Mouse (Mus musculus): ENCODE data around the gene Ank2.
"Not testable (repeated sequence)": the region's sequence is repeated elsewhere in the genome, so short reads cannot be mapped to it uniquely, and the experiment has no call there.

The Ank2 gene

DNA sequence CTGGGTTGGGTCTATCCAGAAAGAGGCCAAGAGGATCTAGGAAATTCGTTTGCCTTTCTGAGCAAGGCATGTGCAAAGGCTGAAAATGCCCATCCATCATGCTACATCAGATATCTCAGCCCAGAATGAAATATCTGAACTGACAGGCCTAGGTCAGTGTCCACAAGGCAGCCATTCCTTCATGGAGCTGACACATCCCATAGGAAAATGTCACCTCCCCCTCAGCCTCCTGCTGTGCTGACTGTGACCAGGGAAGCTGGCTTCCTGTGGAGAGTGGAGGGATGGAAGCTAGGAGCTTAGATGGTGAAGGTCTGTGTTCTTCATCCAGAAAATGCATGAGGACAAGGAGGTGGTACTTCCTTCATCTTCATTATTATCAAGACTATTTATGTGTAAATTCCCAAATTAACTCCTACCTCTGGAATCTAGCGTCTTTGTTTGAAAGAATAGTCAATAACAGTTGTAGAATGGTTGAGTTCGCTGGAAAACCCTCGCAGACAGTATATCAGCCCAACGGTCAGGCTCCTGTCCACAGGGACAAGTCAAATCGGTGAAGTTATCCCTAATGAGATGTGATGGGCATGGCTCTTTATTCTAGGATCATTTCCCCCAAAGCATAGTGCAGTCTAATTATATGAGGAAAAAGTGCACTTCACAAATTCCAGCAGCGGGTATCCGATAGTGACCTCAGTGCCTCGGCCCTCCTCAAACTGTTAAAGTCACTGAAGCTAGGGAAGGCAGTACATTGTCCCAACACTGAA lies 148.4 kb downstream of the Ank2 start:
- no peak for DNase-seq (ENCODE audit: low spot score)

DNA sequence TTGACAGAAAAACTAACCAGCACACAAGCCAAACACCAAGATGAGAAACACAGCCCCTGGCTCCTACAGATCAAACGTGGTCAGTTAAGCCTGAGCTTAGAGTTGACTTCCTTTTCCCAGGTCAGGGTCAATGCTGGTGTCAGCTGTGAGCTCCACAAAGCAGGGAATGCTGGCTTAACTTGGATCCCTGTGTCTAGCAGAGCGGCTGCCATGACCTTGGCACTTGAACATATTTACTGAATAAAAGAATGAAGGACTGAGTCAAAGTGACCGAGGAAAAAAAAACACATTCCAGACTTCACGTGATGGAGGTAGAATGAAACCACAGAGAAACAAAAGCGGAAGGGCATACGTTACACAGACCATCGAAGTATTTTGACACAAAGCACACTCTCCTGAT lies 150.2 kb downstream of the Ank2 start:
- no peak for DNase-seq (ENCODE audit: low spot score)

DNA sequence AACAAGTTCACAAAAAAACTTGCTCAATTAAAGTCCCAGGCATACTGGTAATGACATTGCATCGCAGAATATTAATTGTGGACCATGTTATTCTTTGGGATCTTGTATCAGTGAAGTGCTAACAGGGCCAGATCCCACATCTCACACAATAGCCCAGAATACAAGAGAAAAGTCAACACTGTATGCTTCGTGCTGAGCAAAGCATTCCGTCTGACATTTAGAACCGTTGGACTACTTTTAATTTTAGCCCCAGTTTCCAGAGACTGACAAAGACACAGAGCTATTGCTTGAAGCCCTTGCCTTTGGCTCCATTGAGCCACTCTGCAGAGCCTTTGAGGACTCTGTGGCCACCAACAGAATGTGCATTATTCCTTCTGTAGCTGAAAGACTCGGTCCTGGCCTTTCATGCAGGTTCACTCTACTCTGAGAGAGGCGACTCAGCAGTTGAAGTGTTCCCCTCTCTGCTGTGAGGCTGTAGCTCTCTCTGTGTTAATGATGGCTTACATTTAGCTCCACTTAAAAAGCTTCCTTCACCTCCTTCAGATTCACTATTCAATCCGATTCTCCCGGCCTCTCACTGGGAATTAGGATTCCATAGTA lies 153.2 kb downstream of the Ank2 start:
- no peak for DNase-seq (ENCODE audit: low spot score)

DNA sequence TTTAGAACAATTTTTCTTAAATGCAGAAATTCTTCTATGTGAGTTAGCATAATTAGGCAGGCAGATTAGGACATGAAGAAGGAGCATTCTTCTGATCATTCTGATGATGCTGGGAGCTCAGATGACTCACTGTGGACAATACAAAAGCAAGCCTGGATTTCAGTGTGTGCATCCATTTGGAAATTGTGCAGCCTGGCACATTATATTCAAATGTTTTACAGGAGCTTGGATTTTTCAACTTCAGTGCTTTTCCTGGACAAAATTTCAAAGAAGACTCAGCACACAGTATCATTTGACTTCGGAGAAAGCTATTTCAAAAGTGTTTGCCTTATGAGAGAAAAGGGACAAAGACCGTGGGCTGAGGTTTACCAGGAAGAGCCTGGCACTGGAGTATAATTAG lies 157.8 kb downstream of the Ank2 start:
- no peak for DNase-seq (ENCODE audit: low spot score)

DNA sequence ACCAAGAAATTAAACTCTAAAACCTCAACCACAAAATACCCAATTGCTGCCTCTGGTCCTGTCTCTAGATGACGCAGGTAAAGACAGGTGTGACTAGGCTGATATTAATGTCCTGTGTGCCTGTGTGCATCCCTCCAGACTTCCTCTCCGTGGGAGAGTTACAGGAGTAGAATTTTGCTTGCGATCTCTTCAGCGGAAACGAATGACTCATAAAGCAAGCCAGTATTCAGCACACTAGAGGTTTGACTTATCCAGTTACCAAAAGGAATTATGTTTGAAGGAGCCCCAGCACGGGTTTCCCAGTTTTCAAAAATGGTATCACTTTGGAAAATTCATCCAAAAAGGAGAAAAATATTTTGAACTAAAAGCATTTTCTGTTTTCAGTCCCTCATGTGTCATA lies 164.3 kb downstream of the Ank2 start:
- DNase-seq (ENCODE audit: low spot score) = no peak

DNA sequence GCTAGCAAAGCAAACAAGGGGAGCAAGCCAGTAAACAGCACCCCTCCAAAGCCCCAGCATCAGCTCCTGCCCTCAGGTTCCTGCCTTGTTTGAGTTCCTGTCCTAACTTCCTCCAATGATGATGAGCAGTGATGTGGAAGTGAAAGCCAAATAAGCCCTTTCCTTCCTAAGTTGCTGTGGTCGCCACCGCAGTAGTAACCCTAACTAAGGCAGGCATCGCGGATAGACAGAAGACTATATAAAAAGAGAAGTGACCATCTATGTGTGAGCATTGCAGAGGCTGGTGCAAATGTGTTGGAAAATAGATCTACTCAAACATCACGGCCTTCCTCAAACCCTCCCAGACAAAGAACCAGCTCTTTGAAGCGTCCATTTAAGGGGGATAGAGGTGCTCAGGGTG lies 167.6 kb downstream of the Ank2 start:
- no peak for DNase-seq (ENCODE audit: low spot score)

DNA sequence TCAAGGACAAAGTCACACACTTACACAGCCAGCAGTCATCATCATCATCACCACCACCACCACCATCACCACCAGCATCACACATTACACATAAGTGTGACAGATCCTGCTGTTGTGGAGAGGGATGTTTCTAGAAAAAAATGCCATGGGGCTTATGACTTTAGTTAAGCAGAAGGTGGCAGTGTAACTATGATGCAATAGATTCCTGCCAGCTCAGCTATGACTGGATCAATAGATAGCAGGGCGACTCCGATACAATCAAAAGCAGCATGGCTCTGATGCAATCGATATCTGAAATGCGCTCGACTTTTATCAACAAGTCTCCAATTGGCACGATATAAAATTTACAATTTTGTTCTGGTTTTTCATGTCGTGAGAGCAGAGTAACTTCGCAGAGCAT lies 172.8 kb downstream of the Ank2 start:
- DNase-seq (ENCODE audit: low spot score) = no peak

DNA sequence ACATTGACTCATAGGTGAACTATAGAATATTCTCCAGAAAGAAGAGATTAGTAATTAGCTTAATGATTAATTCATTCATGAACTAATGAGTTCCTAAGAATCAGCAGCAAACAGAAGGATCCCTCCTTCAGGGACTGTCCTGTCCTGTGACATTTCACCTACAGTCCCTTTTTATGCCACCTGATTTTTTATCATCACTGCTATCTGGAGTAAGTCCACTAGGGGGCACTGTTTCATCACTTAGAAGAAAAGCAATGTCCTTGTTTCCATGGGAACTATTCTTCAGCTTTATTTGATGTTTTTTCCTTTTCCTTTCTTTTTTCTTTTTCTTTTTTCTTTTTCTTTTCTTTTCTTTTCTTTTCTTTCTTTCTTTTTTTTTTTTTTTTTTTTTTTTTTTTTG lies 176.3 kb downstream of the Ank2 start:
- DNase-seq (ENCODE audit: low spot score) = peak; percentile 35

DNA sequence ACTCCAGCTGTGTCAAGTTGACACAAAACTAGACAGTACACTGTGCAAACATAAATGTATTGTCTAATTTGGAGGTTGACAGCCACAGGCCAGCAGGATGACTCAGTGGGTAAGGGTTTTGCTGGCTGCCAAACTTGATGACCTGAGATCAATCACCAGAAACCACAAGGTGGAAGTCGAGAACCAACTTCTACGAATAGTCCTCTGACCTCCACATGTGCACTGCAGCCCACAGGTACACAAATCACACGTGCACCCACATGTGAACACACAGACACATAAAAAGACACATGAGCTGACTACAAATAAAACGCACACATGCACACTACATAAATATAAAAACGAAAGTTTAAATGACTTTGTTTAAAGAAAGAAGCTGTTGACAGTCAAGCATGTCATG lies 177.5 kb downstream of the Ank2 start:
- no peak for DNase-seq (ENCODE audit: low spot score)

DNA sequence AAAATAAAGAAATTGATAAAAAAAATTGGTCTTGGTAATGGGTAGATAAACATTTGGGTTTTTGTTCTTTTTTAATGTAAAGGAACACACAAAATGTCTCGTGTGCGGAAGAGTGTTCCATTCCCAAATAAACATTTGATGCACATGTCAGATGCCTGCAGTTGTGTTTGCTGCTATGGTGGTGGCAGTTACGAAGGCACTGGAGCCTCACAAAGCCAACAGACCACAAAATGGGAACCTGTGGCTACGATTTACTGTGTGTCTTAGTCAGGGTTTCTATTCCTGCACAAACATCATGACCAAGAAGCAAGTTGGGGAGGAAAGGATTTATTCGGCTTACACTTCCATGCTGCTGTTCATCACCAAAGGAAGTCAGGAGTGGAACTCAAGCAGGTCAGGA lies 178.1 kb downstream of the Ank2 start:
- DNase-seq (ENCODE audit: low spot score) = not testable (repeated sequence)

DNA sequence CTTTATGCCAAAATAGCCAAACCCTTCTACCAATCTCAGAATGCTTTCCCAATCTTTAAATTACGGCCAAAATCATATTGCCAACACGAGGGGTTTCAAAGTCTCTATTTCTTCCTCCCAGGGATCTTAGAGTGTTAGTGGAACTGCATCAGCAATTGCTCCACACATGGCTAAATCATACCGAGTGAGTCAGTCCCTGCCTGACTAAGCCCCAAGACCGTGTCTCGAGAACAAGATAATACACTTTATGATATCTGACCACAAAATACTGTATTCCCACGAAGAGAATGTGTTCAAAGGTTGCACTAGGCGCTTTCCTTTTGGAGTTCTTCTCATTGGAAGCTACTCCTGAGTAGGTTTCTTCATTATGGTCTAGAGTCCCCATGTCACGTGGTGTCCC lies 178.8 kb downstream of the Ank2 start:
- DNase-seq (ENCODE audit: low spot score) = no peak

DNA sequence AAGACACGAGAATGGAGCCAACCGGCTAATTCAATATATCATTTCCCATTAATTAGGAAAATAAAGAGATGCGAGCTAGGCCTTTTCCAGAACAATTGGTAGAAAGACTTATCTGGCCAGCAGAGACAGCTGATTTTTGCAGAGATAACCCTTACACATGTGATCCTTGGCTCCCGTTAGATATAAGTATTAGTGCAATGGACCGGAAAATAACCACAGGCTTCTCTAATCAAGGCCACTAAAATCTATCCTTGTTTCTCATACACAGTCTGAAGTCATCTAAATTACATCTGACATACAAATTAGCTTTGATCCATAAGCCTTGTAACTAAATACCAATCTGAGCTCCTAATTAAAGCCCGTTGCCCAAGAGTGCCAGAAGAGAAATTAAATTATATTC lies 181.5 kb downstream of the Ank2 start:
- DNase-seq (ENCODE audit: low spot score) = no peak

DNA sequence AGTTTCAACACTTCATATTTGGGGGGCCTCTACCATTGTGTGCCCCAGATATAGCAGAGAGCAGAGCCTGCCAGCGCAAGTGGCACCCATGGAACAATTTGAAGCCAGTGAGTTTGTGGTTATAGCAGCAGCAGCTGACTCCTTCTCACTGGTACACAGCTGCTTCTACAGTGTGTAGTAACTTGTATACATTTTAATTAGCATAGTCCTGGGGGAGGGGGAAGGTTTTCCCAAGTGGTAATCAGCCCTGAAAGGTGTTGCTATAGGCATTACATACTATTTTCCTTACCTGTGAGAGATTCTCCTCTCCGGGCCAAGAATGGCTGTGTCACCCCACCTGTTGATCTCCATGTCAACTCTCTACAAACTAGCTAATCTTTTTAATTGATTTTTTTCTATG lies 182.4 kb downstream of the Ank2 start:
- no peak for DNase-seq (ENCODE audit: low spot score)

DNA sequence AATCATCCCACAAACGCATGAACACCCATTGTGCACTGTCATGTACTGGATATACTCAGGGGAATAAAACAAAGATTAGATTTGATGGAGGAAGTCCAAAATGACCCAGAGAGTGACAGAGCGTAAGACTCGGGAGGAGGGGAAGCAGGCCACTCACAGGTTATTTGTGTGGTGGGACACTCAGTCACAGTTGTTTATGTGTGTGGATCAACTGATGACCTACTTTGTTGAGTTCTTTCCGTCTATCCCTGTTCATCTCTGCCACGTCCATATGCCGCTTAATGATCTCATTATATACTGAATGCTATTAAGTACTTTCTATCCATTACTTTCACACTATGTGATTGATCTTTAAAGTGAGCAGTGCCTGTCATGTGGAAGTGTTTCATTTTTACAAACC lies 187.6 kb downstream of the Ank2 start:
- no peak for DNase-seq (ENCODE audit: low spot score)

DNA sequence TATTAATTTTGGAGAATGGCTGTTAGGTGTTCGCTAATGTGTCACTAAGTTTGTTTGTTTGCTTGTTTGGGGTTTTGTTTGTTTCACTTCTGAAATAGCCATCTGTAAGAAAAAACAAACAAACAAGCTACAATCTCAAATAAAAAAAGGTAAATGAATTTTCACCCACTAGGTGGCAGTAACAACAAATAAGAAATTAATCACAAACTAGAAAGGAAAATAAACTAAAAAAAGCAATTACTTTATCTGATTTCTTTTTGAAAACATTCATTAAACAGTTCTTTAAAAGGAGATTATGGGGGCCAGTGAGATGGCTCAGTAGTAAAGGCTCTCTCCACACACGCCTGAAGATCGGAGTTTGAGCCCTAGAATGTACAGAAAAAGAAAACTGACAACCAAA lies 189.1 kb downstream of the Ank2 start:
- DNase-seq (ENCODE audit: low spot score) = no peak

DNA sequence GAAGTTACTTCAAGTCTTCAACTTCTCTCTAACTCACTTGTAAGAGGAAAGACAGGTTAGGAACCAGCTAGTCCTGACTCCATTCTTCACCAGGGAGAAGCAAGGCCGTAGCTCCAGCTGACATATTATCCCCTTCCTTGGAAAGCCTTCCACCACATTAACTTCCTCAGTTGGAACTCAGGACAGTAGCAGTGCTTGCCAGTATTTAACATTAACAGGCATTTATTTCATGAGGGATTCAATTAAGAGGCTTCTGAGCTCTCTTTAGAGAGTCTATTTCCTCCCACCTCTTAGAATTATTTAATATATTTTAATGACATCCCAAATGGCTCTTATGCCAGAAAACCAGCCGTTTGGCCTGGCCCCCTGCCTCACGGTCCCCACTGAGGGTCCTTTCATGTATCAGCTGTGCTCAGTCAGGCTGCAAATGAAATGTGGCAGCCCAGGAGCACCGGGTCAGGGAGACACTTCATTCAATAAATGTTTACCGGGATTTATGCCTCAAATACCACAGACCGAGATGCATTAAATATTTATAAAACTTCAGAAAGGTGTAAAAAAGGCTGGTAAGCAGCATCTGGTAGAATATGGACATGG lies 195.1 kb downstream of the Ank2 start:
- DNase-seq (ENCODE audit: low spot score) = no peak

DNA sequence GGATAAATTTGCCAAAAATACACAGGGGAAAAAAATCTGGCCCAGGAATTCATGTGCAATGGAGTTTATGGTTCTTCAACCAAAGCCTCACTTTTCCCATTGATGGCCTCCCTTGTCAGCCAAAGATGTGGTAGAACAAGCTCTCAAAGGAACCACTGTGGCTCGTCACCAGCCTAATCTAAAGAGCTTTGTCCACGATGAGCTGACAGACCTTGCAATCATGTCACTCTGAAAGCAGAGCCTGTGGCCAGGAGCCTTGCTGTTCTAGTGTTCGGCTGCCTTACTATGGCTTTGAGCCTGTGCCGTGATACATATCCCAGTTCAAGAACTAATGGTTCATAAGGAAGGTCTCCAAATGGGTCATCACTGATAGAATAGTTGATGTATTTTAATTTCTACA lies 196.1 kb downstream of the Ank2 start:
- DNase-seq (ENCODE audit: low spot score) = no peak

DNA sequence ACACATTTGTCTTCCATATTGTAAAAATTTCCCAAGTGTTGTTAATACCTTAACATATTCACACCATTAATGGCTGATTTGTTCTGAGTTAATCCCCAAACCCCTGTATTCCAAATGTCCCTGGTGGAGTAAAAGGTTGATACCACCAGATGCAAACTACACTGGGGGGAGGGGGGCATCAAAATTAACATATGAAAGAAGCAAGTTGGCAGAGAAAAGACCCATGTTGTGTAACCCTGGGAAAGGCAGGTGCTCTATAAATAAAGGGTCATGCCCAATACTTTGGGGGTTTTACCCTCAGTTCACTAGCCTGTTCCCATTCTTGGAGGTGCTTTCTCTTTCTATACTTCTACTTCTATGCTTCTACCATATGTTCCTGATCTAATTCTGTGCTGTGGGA lies 198.4 kb downstream of the Ank2 start:
- DNase-seq (ENCODE audit: low spot score) = no peak

DNA sequence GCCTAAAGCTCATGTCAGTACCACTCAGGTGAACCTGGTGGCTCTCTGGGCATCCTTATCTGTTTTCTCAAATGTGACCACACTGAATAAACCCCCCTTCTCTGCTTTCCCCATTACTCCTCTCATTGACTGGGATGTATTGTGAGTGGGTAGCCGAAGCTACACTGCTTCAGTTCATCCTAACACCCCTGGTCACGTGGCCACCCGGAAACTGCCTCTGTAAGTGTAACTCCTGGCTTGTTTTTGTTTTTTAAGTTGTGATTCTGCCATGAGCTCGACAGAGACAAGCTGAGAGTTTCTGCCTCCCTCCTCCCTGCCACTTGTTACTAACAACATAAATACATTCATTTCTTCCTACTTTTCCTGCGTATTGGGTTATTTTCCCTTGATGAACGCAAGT lies 203.2 kb downstream of the Ank2 start:
- no peak for DNase-seq (ENCODE audit: low spot score)

DNA sequence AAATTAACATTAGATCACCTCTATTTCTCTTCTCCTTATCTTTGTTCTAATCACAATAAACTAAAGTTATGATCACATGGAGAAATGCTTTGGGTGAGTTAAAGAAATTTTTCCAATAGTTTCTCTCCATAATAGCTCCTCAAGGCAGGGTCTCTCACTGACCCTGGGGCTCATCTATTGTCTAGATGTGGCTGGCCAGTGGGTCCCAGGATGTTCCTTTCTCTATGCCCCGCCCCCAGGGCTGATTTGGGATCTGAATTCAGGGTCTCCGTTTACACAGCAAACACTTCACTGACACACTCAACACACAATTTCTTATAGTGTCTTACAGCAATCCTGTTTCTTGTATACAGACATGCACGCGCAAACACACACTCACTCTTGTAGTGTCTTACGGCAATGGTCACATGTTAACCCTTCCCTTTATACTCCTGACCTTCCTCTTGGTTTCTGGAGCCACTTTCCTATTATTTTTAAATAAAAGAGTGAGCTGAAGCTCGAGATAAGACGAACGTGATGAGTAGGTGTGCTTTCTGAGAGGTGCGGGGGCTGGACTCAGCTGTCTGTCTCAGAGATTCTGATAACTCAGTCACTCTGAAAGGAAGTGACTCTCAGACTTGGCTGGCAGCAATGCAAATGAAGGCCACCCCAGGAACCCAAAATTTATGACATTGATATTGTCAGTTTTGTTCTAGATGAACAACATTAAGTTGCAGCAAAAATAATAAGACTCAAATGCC lies 204.4 kb downstream of the Ank2 start:
- DNase-seq (ENCODE audit: low spot score) = no peak

DNA sequence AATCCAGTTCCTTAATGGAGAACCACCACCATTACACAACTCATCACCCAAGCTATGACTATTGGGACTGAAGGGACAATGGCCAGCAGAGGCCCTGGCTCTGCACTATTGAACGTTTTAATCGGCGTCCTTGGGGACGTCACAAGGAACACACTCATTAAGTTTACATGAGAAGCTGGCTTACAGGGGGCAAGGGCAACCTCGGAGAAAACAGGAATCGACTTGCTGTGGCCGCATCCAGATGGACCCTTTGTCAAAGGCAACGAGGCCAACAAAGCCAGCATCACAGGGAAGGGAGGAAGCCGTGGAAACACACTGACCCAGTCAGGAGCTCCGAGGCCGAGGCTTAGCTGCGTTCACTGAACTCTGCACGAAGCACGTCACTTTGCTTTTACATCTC lies 205.1 kb downstream of the Ank2 start:
- DNase-seq (ENCODE audit: low spot score) = no peak

DNA sequence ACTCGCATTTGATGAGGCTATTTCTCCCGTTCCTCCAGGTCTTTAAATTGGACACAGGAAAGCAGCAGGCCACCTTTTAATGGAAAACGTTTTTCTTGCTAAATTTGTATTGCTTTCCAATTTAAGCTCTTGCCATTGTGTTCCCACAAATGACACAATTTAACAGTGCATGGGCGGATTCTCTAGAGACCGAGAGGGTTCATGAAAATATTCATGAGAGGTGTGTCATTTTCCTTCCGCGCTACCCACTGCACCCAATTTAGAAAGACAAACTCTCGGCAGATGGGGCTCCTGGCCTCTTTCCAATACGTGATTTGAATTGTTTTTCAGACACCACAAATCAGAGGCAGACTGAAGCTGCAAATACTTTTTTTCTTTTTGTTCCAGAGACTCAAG lies 205.7 kb downstream of the Ank2 start:
- peak; percentile 71 for DNase-seq (ENCODE audit: low spot score)

DNA sequence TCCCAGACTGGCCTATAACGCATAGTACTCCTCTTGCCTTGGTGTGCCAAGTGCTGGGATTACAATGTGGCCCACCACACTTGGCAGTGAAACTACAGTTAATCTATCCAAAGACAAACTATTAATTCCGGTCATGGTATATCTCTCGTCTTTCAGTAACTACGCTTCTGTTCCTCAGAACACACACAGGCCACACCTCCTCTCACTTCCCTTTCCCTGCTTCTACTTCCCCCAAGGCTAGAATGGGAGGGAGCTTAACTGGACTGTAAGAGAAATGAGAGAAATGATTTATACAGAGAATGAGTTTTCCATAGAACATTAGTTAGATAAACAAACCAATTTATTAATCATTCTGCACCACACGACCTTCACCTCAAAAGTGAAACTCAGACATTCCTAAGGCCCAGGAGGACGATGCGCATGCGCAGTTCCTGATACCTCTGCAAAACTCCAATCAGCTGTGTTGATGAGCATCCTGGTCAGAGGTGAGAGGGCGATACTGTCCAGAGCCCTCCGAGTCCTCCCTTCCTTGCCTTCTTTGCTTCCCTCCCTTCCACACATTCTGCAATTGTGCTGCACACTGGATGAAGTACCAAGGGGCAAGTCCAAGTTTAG lies 206.2 kb downstream of the Ank2 start:
- no peak for DNase-seq (ENCODE audit: low spot score)

Measured in left cerebral cortex, adult 11 months (tissue).